8 mouse cellular contexts compared by ENCODE assay signal in genomic region chr1:128103520-128104088, GRCm38 (mm10). TPM values are rescaled to one million over a fixed set of nuclear protein-coding genes. Genes with fewer than 3 reads are reported as not detected.
DNase-seq lines count a peak whose midpoint lies in the region; ATAC-seq and TF ChIP-seq lines count a peak whose summit lies in the region.

No protein-coding gene starts in this region.

- peak overlapping the region; percentile 96 for H3K27ac ChIP-seq in heart, embryonic 12.5 days (ENCODE audit: poor library complexity, severe bottlenecking)
- peak overlapping the region; percentile 9 for H3K27ac ChIP-seq in ES-Bruce4 (ENCODE audit: insufficient read depth, low read length)
- H3K27ac ChIP-seq in embryonic fibroblast, embryonic 13.5 days (ENCODE audit: insufficient read depth, low read length): peak overlapping the region; percentile 45; the same call in 1 of the 2 replicates
- H3K27ac ChIP-seq in limb, embryonic 11.5 days (replicated peaks; ENCODE audit: low read depth, low read length): peak overlapping the region; percentile 75
- H3K27ac ChIP-seq in olfactory bulb, adult 2 months (ENCODE audit: insufficient read depth, low read depth, low read length): peak overlapping the region; percentile 59

- peak overlapping the region; percentile 91 for H3K4me3 ChIP-seq in heart, embryonic 12.5 days
- H3K4me3 ChIP-seq in ES-Bruce4 (ENCODE audit: low read depth, low read length): peak overlapping the region; percentile 98
- H3K4me3 ChIP-seq in embryonic fibroblast, embryonic 13.5 days (ENCODE audit: insufficient read depth, low read length): peak overlapping the region; percentile 80
- H3K4me3 ChIP-seq in limb, embryonic 11.5 days (ENCODE audit: low read depth, low read length): peak overlapping the region; percentile 87
- H3K4me3 ChIP-seq in olfactory bulb, adult 2 months (ENCODE audit: insufficient read depth, low read depth, low read length): peak overlapping the region; percentile 66

- no peaks in the 10 kb centered on the region for H3K36me3 ChIP-seq in heart, embryonic 12.5 days
- H3K36me3 ChIP-seq in ES-Bruce4 (ENCODE audit: control insufficient read depth, insufficient read depth, low read length, poor library complexity, severe bottlenecking): no peaks in the 10 kb centered on the region
- no peaks in the 10 kb centered on the region for H3K36me3 ChIP-seq in limb, embryonic 11.5 days (ENCODE audit: control insufficient read depth, insufficient read depth, low read length)

- TF ChIP-seq POLR2A in ES-Bruce4 (IDR thresholded peaks at IDR 0.05; ENCODE audit: insufficient read depth, low read length): no peak
- no peak for TF ChIP-seq POLR2A in embryonic fibroblast, embryonic 13.5 days (IDR thresholded peaks at IDR 0.05; ENCODE audit: low read depth, low read length)
- no peak for TF ChIP-seq POLR2A in olfactory bulb, adult 2 months (IDR thresholded peaks at IDR 0.05; ENCODE audit: insufficient read depth, low read depth, low read length)

- no peaks in the 10 kb centered on the region for H3K9me3 ChIP-seq in heart, embryonic 12.5 days (replicated peaks)
- H3K9me3 ChIP-seq in ES-Bruce4 (replicated peaks; ENCODE audit: control insufficient read depth, insufficient read depth, low read length, poor library complexity, severe bottlenecking): no peaks in the 10 kb centered on the region
- H3K9me3 ChIP-seq in limb, embryonic 11.5 days (ENCODE audit: control insufficient read depth, low read length): no peaks in the 10 kb centered on the region

- peaks cover 5% of the 10 kb centered on the region for H3K4me1 ChIP-seq in heart, embryonic 12.5 days (replicated peaks)
- no peaks in the 10 kb centered on the region for H3K4me1 ChIP-seq in ES-Bruce4 (ENCODE audit: control insufficient read depth, insufficient read depth, low read length)
- no peaks in the 10 kb centered on the region for H3K4me1 ChIP-seq in embryonic fibroblast, embryonic 13.5 days (ENCODE audit: control insufficient read depth, insufficient read depth, low read length)
- H3K4me1 ChIP-seq in limb, embryonic 11.5 days (ENCODE audit: control insufficient read depth, insufficient read depth, low read length): 0 out of 2 replicates have a peak, but pooled peaks cover 3% of the 10 kb centered on the region
- no peaks in the 10 kb centered on the region for H3K4me1 ChIP-seq in olfactory bulb, adult 2 months (ENCODE audit: control insufficient read depth, insufficient read depth, low read length)

- ATAC-seq in heart, embryonic 12.5 days (ENCODE audit: insufficient number of reproducible peaks, low FRiP score): peak; percentile 66
- ATAC-seq in limb, embryonic 11.5 days (ENCODE audit: insufficient number of reproducible peaks, low FRiP score, low TSS enrichment, low read depth): peak; percentile 56
- no peak for ATAC-seq in activated CD4-positive, CD25-positive, alpha-beta regulatory T cell, adult 4 months

- intact Hi-C loops in heart, postnatal 10 days (cut with DNase I): no loop called here

- no peak for TF ChIP-seq EP300 in ES-Bruce4 (IDR thresholded peaks at IDR 0.05; ENCODE audit: insufficient read depth, low read depth, low read length)

- no peaks in the 10 kb centered on the region for H3K27me3 ChIP-seq in heart, embryonic 12.5 days (replicated peaks)
- H3K27me3 ChIP-seq in ES-Bruce4 (ENCODE audit: control insufficient read depth, insufficient read depth, low read length, poor library complexity, severe bottlenecking): no peaks in the 10 kb centered on the region
- no peaks in the 10 kb centered on the region for H3K27me3 ChIP-seq in limb, embryonic 11.5 days (ENCODE audit: control insufficient read depth, insufficient read depth, low read length)

- DNase-seq in heart, postnatal 10 days: no peak
- peak; percentile 66 for DNase-seq in limb, embryonic 11.5 days (ENCODE audit: low spot score)
- no peak for DNase-seq in right cerebral cortex, postnatal 4 days

- peak overlapping the region; percentile 74 for H3K4me2 ChIP-seq in heart, embryonic 12.5 days
- peak overlapping the region; percentile 62 for H3K4me2 ChIP-seq in limb, embryonic 11.5 days (ENCODE audit: low read depth, severe bottlenecking)

- WGBS in heart, embryonic 12.5 days: under 1% methylated on average over 42 of the region's 47 CpGs
- WGBS in limb, embryonic 11.5 days: under 1% methylated on average over 46 of the region's 47 CpGs
- under 1% methylated on average over 47 of the region's 47 CpGs for WGBS in olfactory bulb, adult 2 months

- TF ChIP-seq CTCF in ES-Bruce4 (IDR thresholded peaks at IDR 0.05; ENCODE audit: low read depth, low read length): no peak
- TF ChIP-seq CTCF in embryonic fibroblast, embryonic 13.5 days (IDR thresholded peaks at IDR 0.05; ENCODE audit: borderline replicate concordance, insufficient read depth, low read length): no peak
- no peak for TF ChIP-seq CTCF in olfactory bulb, adult 2 months (IDR thresholded peaks at IDR 0.05; ENCODE audit: insufficient read depth, low read depth, low read length)

- H3K9ac ChIP-seq in heart, embryonic 12.5 days: peak overlapping the region; percentile 92
- peak overlapping the region; percentile 86 for H3K9ac ChIP-seq in ES-Bruce4 (ENCODE audit: low read depth, poor library complexity, severe bottlenecking)
- peak overlapping the region; percentile 74 for H3K9ac ChIP-seq in limb, embryonic 11.5 days (ENCODE audit: low read length)

RNA-seq across cellular contexts. Expression of gene R3hdm1, which starts 0.5 kb away (rescaled TPM):
- 63.6 and 65.9 TPM in 2 replicates for polyA plus RNA-seq in heart, embryonic 12.5 days (2016; fragmentation: Nextera tagmentation; extraction: Ambion mirVana)
- total RNA-seq in heart, postnatal 10 days (2021): 10 to 100 TPM; 58.4 to 60.7 TPM
- 135 and 151 TPM in 2 replicates for polyA plus RNA-seq in ES-Bruce4 (2011; ENCODE audit: insufficient read depth, insufficient read length, low read depth, missing spikeins)
- polyA plus RNA-seq in embryonic fibroblast, embryonic 13.5 days (2011; ENCODE audit: insufficient read length, low read depth, missing spikeins): 70.3 and 97.9 TPM in 2 replicates
- polyA plus RNA-seq in limb, embryonic 11.5 days (2014; fragmentation: Nextera tagmentation; extraction: Ambion mirVana): 92.9 and 101 TPM in 2 replicates
- polyA plus RNA-seq in olfactory bulb, adult 2 months (2012; ENCODE audit: insufficient read depth, insufficient read length, low replicate concordance, missing spikeins): 228 and 834 TPM in 2 replicates
- 100 to 1,000 TPM in 1 of 2 experiments, 10 to 100 TPM in 1; 96.7 to 105 TPM for polyA plus RNA-seq in activated CD4-positive, CD25-positive, alpha-beta regulatory T cell, adult 4 months (2017; shearing (Covaris generic))

RNA-seq across cellular contexts. Expression of gene Zranb3, which starts 0.8 kb away (rescaled TPM):
- polyA plus RNA-seq in heart, embryonic 12.5 days (2016; fragmentation: Nextera tagmentation; extraction: Ambion mirVana): 7.6 and 8.8 TPM in 2 replicates
- 1 to 10 TPM; 4.0 to 5.9 TPM for total RNA-seq in heart, postnatal 10 days (2021)
- 47.5 and 55.7 TPM in 2 replicates for polyA plus RNA-seq in ES-Bruce4 (2011; ENCODE audit: insufficient read depth, insufficient read length, low read depth, missing spikeins)
- 8.6 and 10.9 TPM in 2 replicates for polyA plus RNA-seq in embryonic fibroblast, embryonic 13.5 days (2011; ENCODE audit: insufficient read length, low read depth, missing spikeins)
- 15.8 and 17.4 TPM in 2 replicates for polyA plus RNA-seq in limb, embryonic 11.5 days (2014; fragmentation: Nextera tagmentation; extraction: Ambion mirVana)
- polyA plus RNA-seq in olfactory bulb, adult 2 months (2012; ENCODE audit: insufficient read depth, insufficient read length, low replicate concordance, missing spikeins): not detected in 2 replicates
- 1 to 10 TPM; 1.5 to 1.8 TPM for polyA plus RNA-seq in activated CD4-positive, CD25-positive, alpha-beta regulatory T cell, adult 4 months (2017; shearing (Covaris generic))

Comparison
In these comparisons a context has a peak if more than half of its experiments do, and no peak if none do; other contexts are left out.
1. H3K27ac ChIP-seq: peak in every context shown above with its lines; median percentile 96 in heart, embryonic 12.5 days; 75 in limb, embryonic 11.5 days; 59 in olfactory bulb, adult 2 months; 45 in embryonic fibroblast, embryonic 13.5 days; 9 in ES-Bruce4.